Mouse (Mus musculus): ENCODE measurements around the gene Acot8. TPM values are rescaled to one million over a fixed set of nuclear protein-coding genes. Genes with fewer than 3 reads are reported as not detected.

Gene Acot8
- polyA plus RNA-seq, 1 experiment from 2014 or later, result 19.2 TPM

DNA sequence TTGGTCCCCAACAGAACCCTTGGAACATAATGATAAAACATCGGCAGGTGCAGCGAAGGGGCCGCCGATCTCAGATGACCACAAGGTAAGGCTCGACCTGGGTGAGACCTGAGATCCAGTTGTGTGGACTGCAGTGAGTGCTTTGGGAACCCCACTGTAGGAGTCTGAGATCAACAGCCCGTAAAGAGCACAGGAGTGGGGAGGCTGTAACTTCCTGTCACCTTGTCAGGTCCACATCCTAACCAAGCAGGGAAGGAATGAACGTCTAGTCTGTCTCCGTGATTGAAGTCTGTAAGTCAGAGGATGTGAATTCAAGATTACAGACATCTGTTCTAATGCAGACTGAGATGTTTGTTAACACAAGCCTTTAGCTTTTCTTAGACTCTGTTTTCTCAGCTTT, 58.0 kb downstream of the Acot8 start:
- H3K9me3 ChIP-seq (ENCODE audit: control insufficient read depth, low read length), result no peaks in the 10 kb centered on the region
- peak overlapping the region; percentile 84 for H3K4me3 ChIP-seq (ENCODE audit: low read depth, low read length)

GRCm38 (mm10) chr2:164745843-164746479, 58.7 kb downstream of the Acot8 start, which contains the start of the genes Wfdc3 and Dnttip1:
Gene Wfdc3, minus strand, starts transcription at chr2:164745931.
Gene Dnttip1, plus strand, starts transcription at chr2:164745983.
- DNase-seq (ENCODE audit: low spot score), result peak; percentile 97

More for the DNA sequence above, 58.0 kb downstream of the Acot8 start:
- peak overlapping the region; percentile 97 for H3K4me2 ChIP-seq (ENCODE audit: low read length)
- ATAC-seq (replicated peaks; ENCODE audit: low FRiP score, low TSS enrichment, low read depth), result no peak
- H3K27me3 ChIP-seq (replicated peaks; ENCODE audit: control insufficient read depth, insufficient read depth, low read length), result no peaks in the 10 kb centered on the region
- peaks cover 11% of the 10 kb centered on the region for H3K4me1 ChIP-seq (replicated peaks; ENCODE audit: control insufficient read depth, insufficient read depth, low read length)
- peak overlapping the region; percentile 95 for H3K9ac ChIP-seq (ENCODE audit: low read length)
- DNase-seq (ENCODE audit: low spot score), result no peak
- no peak overlapping the region for H3K27ac ChIP-seq (ENCODE audit: low read depth)
- H3K36me3 ChIP-seq (ENCODE audit: control insufficient read depth, insufficient read depth, low read length), result peaks cover 43% of the 10 kb centered on the region
- 51% methylated on average over 8 of the region's 8 CpGs for WGBS

GRCm38 (mm10) chr2:164744987-164745386, 59.7 kb downstream of the Acot8 start:
- H3K27me3 ChIP-seq (replicated peaks; ENCODE audit: control insufficient read depth, insufficient read depth, low read length), result no peaks in the 10 kb centered on the region
- peak overlapping the region; percentile 95; the same call in 1 of the 2 replicates for H3K9ac ChIP-seq (ENCODE audit: low read length)
- peaks cover 11% of the 10 kb centered on the region for H3K4me1 ChIP-seq (replicated peaks; ENCODE audit: control insufficient read depth, insufficient read depth, low read length)
- WGBS, result 72% methylated on average over 13 of the region's 13 CpGs
- peak overlapping the region; percentile 97 for H3K4me2 ChIP-seq (ENCODE audit: low read length)
- H3K36me3 ChIP-seq (ENCODE audit: control insufficient read depth, insufficient read depth, low read length), result peaks cover 26% of the 10 kb centered on the region
- no peaks in the 10 kb centered on the region for H3K9me3 ChIP-seq (ENCODE audit: control insufficient read depth, low read length)
- peak overlapping the region; percentile 84 for H3K4me3 ChIP-seq (ENCODE audit: low read depth, low read length)
- ATAC-seq (replicated peaks; ENCODE audit: low FRiP score, low TSS enrichment, low read depth) (no peak), DNase-seq (ENCODE audit: low spot score) (no peak)
- H3K27ac ChIP-seq (ENCODE audit: low read depth), result no peak overlapping the region

More at GRCm38 (mm10) chr2:164745843-164746479, 58.7 kb downstream of the Acot8 start, which contains the start of the genes Wfdc3 and Dnttip1:
- WGBS, result under 1% methylated on average over 70 of the region's 70 CpGs
- peak within 1 kb of the TSS; percentile 95 for H3K9ac ChIP-seq (ENCODE audit: low read length)
- H3K27me3 ChIP-seq (replicated peaks; ENCODE audit: control insufficient read depth, insufficient read depth, low read length), result no peaks in the 10 kb centered on the region
- H3K4me1 ChIP-seq (replicated peaks; ENCODE audit: control insufficient read depth, insufficient read depth, low read length), result peaks cover 11% of the 10 kb centered on the region
- H3K27ac ChIP-seq (ENCODE audit: low read depth), result 0 out of 2 replicates have a peak within 1 kb of the TSS, but pooled peaks have one; percentile 16
- peak within 1 kb of the TSS; percentile 84 for H3K4me3 ChIP-seq (ENCODE audit: low read depth, low read length)
- peak; percentile 92 for ATAC-seq (replicated peaks; ENCODE audit: low FRiP score, low TSS enrichment, low read depth)
- peaks cover 36% of the 10 kb centered on the region for H3K36me3 ChIP-seq (ENCODE audit: control insufficient read depth, insufficient read depth, low read length)
- peak within 1 kb of the TSS; percentile 97 for H3K4me2 ChIP-seq (ENCODE audit: low read length)
- H3K9me3 ChIP-seq (ENCODE audit: control insufficient read depth, low read length), result no peaks in the 10 kb centered on the region

Other genes with a start within 250 kb of the Acot8 start
- gene Wfdc2, start 242.5 kb downstream of the Acot8 start, polyA plus RNA-seq (2014; fragmentation: Nextera tagmentation; extraction: Ambion mirVana), result 79.5 and 85.7 TPM in 2 replicates
- gene Spint3, start 231.4 kb downstream of the Acot8 start, polyA plus RNA-seq (2014; fragmentation: Nextera tagmentation; extraction: Ambion mirVana), result not detected in 2 replicates
- gene Wfdc6a, start 219.4 kb downstream of the Acot8 start, polyA plus RNA-seq (2014; fragmentation: Nextera tagmentation; extraction: Ambion mirVana), result 1.5 and 3.2 TPM in 2 replicates
- gene Eppin, start 211.3 kb downstream of the Acot8 start, polyA plus RNA-seq (2014; fragmentation: Nextera tagmentation; extraction: Ambion mirVana), result not detected in 2 replicates
- gene Wfdc6b, start 191.4 kb downstream of the Acot8 start, polyA plus RNA-seq (2014; fragmentation: Nextera tagmentation; extraction: Ambion mirVana), result not detected in 2 replicates
- not detected in 2 replicates for gene Wfdc8, start 191.3 kb downstream of the Acot8 start, polyA plus RNA-seq (2014; fragmentation: Nextera tagmentation; extraction: Ambion mirVana)
- gene Wfdc16, start 166.1 kb downstream of the Acot8 start, polyA plus RNA-seq (2014; fragmentation: Nextera tagmentation; extraction: Ambion mirVana), result not detected in 2 replicates
- gene Wfdc10, start 148.8 kb downstream of the Acot8 start, polyA plus RNA-seq (2014; fragmentation: Nextera tagmentation; extraction: Ambion mirVana), result 1.2 TPM in 1 of 2 replicates, not detected in the other
- gene Wfdc9, start 148.3 kb downstream of the Acot8 start, polyA plus RNA-seq (2014; fragmentation: Nextera tagmentation; extraction: Ambion mirVana), result not detected in 2 replicates
- gene Wfdc11, start 130.8 kb downstream of the Acot8 start, polyA plus RNA-seq (2014; fragmentation: Nextera tagmentation; extraction: Ambion mirVana), result not detected in 2 replicates
- gene Wfdc13, start 119.8 kb downstream of the Acot8 start, polyA plus RNA-seq (2014; fragmentation: Nextera tagmentation; extraction: Ambion mirVana), result 0.28 TPM in 2 replicates
- not detected in 2 replicates for gene Spint4, start 106.4 kb downstream of the Acot8 start, polyA plus RNA-seq (2014; fragmentation: Nextera tagmentation; extraction: Ambion mirVana)
- not detected in 2 replicates for gene Spint5, start 89.6 kb downstream of the Acot8 start, polyA plus RNA-seq (2014; fragmentation: Nextera tagmentation; extraction: Ambion mirVana)
- gene Wfdc3, start 59.0 kb downstream of the Acot8 start, polyA plus RNA-seq (2014; fragmentation: Nextera tagmentation; extraction: Ambion mirVana), result 2.0 and 2.6 TPM in 2 replicates
- 66.4 and 67.0 TPM in 2 replicates for gene Dnttip1, start 58.9 kb downstream of the Acot8 start, polyA plus RNA-seq (2014; fragmentation: Nextera tagmentation; extraction: Ambion mirVana)
- gene Ube2c, start 35.0 kb downstream of the Acot8 start, polyA plus RNA-seq (2014; fragmentation: Nextera tagmentation; extraction: Ambion mirVana), result 462 and 476 TPM in 2 replicates
- gene Tnnc2, start 24.9 kb downstream of the Acot8 start, polyA plus RNA-seq (2014; fragmentation: Nextera tagmentation; extraction: Ambion mirVana), result 0.69 and 1.3 TPM in 2 replicates
- gene Snx21, start 19.1 kb downstream of the Acot8 start, polyA plus RNA-seq (2014; fragmentation: Nextera tagmentation; extraction: Ambion mirVana), result 20.5 and 21.3 TPM in 2 replicates
- gene Zswim3, start 216 bp upstream of the Acot8 start, polyA plus RNA-seq (2014; fragmentation: Nextera tagmentation; extraction: Ambion mirVana), result 8.9 and 11.4 TPM in 2 replicates
- 16.5 and 17.4 TPM in 2 replicates for gene Zswim1, start 17.8 kb upstream of the Acot8 start, polyA plus RNA-seq (2014; fragmentation: Nextera tagmentation; extraction: Ambion mirVana)
- gene Spata25, start 23.7 kb upstream of the Acot8 start, polyA plus RNA-seq (2014; fragmentation: Nextera tagmentation; extraction: Ambion mirVana), result not detected in 2 replicates
- gene Ctsa, start 28.0 kb upstream of the Acot8 start, polyA plus RNA-seq (2014; fragmentation: Nextera tagmentation; extraction: Ambion mirVana), result 155 and 168 TPM in 2 replicates
- 6.7 and 7.7 TPM in 2 replicates for gene Neurl2, start 28.6 kb upstream of the Acot8 start, polyA plus RNA-seq (2014; fragmentation: Nextera tagmentation; extraction: Ambion mirVana)
- gene Pltp, start 52.8 kb upstream of the Acot8 start, polyA plus RNA-seq (2014; fragmentation: Nextera tagmentation; extraction: Ambion mirVana), result 25.7 and 28.1 TPM in 2 replicates
- 76.0 and 85.5 TPM in 2 replicates for gene Pcif1, start 74.4 kb upstream of the Acot8 start, polyA plus RNA-seq (2014; fragmentation: Nextera tagmentation; extraction: Ambion mirVana)
- 12.7 and 14.3 TPM in 2 replicates for gene Zfp335, start 106.9 kb upstream of the Acot8 start, polyA plus RNA-seq (2014; fragmentation: Nextera tagmentation; extraction: Ambion mirVana)
- 2.4 and 3.3 TPM in 2 replicates for gene Mmp9, start 135.9 kb upstream of the Acot8 start, polyA plus RNA-seq (2014; fragmentation: Nextera tagmentation; extraction: Ambion mirVana)
- gene Slc12a5, start 155.9 kb upstream of the Acot8 start, polyA plus RNA-seq (2014; fragmentation: Nextera tagmentation; extraction: Ambion mirVana), result 1.3 and 1.5 TPM in 2 replicates
- 57.0 and 58.5 TPM in 2 replicates for gene Ncoa5, start 230.0 kb upstream of the Acot8 start, polyA plus RNA-seq (2014; fragmentation: Nextera tagmentation; extraction: Ambion mirVana)